Mouse (Mus musculus) CD4-positive, CD25-positive, alpha-beta regulatory T cell, adult 4 months (primary cell): ENCODE results near the gene Jak2. TPM values are rescaled to one million over a fixed set of nuclear protein-coding genes. Genes with fewer than 3 reads are reported as not detected.

Source experiments
- ATAC-seq: one replicate; pipeline ENCODE4 v1.8.0; 2017
- polyA plus RNA-seq, 2 experiments: library from polyadenylated mRNA; unstranded; fragments of 100-300 nt; shearing (Covaris generic); gene quantifications; one replicate each; pipeline ENCODE4 v1.2.1; 2017

The Jak2 gene
- polyA plus RNA-seq, 2 experiments from 2014 or later = 14.9 to 19.1 TPM

- no peak for ATAC-seq
These were observed 60.2 kb downstream of the Jak2 start for GRCm38 (mm10) chr19:29311791-29312190.

DNA sequence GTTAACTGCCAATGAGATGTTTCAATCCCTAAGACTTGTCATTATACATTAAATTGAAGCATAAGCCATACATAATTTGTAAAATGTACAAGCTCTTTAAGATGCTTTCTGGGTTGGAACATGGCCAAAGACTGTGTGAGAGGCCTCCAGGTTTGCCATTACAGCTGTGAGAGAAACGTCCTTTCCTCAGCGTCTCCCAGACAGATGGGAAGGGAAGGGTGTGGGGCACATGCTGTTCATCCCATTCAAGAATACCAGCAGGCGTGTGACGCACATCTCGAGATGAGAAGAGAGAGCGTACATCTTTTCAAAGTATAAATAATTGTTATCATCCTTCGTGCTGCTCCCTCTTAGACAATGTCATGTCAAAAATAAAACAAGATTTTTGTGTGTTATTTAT, 61.0 kb downstream of the Jak2 start:
- ATAC-seq = no peak

GRCm38 (mm10) chr19:29323416-29324049, 71.9 kb downstream of the Jak2 start:
- peak; percentile 82 for ATAC-seq

DNA sequence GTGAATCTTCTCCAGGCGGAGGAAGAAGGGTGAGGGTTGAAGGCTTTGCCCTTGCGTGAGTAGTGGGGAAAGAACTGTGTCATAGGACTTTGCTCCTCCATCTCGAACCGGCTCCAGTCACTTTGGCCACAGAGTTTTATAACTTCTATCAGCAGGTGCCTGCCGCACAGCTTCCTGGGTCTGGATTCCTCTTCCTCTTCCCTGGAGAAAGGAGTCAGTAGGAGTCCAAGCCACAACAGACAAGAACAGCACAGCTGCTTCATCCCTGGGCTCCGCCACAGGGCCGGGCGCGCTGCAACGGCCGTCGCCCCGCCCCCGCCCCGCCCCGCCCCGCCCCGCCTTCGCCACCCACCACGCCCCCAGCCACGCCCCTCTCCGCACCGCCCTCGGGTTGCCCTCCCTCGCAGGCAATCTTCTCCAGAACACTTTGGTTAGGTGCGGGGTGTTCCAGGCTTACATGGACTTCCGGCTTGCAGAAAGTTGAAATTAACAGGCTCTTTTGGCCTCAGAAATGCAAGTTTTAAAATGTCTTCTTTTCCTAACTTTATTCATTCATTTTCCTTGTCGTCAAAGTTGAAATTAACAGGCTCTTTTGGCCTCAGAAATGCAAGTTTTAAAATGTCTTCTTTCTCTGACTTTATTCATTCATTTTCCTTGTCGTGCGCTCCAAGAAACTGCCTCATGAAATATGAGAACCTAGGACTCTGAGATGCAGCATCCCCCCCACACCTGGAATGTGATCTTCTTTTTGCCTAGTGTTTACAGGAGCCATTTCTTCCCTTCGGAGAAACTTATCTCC, 73.6 kb downstream of the Jak2 start, which contains the start of gene Insl6:
Gene Insl6 (minus strand): TSS at position 304 of the 799 bp plus-strand sequence.
- peak; percentile 71 for ATAC-seq

- ATAC-seq = no peak
These were observed 74.2 kb downstream of the Jak2 start for GRCm38 (mm10) chr19:29325852-29326180.

DNA sequence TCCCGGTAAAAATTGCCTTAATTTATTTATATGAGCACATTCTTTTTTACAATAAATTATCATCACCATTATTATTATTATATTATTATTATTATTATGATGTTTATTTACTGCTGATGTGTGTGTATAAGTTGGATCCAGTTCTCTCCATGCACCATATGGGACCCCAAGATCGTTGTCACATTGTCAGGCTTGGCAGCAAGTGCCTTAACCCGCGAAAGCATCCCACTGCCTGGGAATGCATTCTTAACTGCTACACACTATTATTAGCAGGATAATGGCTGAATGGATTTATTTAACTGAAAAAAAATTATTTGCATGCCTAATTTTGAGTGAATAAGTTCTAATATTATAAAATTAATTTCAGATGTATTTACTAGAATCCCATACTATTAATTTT, 74.8 kb downstream of the Jak2 start:
- ATAC-seq = no peak

- ATAC-seq = no peak
These were observed 75.4 kb downstream of the Jak2 start for GRCm38 (mm10) chr19:29326822-29327552.

DNA sequence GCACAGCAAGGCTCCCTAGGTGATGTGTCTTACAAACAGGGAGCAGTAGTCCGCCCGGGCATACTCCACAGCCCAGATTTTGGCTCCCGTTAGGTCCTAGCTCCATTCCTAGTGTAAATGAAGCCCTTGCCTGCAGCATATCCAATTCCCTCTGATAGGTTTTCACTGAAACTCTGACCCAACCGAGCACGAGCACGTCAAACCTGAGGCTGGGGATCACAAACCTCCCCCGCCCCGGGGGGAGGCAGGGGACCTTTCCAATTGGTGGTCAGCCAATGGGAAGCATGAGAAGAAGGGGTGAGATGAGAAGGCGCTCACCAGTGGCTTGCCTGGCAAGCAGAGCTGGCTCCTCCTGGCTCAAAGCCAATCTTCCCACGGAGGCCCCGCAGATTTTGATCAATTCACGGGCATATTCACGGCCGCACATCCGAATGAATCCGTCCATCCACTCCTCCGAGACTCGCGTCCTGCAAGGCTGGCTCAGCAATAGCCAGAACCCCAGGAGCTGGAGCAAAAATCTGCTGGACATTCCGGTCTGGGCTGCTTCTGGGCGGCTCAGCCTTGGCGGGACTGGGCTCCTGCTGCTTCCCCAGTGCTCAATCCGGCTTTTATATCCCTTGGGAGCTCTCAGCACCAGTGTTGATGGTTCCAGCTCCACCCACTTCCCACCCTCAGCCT, 82.6 kb downstream of the Jak2 start, which contains the start of gene Rln1:
Gene Rln1 (minus strand): TSS at position 603 of the 678 bp plus-strand sequence.
- no peak for ATAC-seq

DNA sequence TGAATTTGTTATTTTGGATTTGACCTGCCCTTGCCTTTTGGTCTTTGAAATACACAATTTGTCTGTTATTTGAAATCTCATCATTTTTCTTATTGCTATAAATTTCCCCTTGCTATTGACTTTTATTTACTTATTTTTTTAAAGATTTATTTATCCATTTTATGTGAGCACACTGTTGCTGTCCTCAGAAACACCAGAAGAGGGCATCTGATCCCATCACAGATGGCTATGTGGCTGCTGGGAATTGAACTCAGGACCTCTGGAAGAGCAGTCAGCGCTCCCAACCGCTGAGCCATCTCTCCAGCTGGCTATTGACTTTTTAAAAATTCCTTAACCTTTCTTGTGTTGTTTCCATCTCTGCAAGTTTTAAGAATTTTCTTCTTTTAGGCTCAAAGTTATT, 85.0 kb downstream of the Jak2 start:
- no peak for ATAC-seq

- no peak for ATAC-seq
These were observed 89.4 kb downstream of the Jak2 start for GRCm38 (mm10) chr19:29341029-29341428.

GRCm38 (mm10) chr19:29342281-29342680, 90.7 kb downstream of the Jak2 start:
- ATAC-seq = no peak

- ATAC-seq = no peak
These were observed 93.2 kb downstream of the Jak2 start for GRCm38 (mm10) chr19:29344868-29345267.

GRCm38 (mm10) chr19:29345636-29346035, 94.0 kb downstream of the Jak2 start:
- no peak for ATAC-seq

DNA sequence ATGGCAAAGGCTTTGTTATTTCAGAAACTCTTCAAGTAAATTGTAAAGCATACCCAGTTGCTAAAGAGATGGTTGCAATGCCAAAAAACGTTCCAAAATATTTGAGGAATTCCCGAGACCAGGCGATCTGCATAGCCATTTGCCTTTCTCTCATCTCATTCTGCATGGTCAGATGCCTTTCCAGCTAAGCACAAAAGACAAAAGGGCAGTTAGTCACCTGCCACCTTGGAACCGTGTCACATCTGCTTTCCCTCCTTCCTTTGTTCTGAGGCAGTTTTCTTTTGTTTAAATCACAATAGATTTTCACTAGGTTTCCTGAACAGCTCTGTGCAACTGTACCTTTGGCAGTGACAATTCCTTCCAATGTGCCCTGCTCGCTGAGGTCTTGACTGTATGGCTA, 99.4 kb downstream of the Jak2 start:
- no peak for ATAC-seq

DNA sequence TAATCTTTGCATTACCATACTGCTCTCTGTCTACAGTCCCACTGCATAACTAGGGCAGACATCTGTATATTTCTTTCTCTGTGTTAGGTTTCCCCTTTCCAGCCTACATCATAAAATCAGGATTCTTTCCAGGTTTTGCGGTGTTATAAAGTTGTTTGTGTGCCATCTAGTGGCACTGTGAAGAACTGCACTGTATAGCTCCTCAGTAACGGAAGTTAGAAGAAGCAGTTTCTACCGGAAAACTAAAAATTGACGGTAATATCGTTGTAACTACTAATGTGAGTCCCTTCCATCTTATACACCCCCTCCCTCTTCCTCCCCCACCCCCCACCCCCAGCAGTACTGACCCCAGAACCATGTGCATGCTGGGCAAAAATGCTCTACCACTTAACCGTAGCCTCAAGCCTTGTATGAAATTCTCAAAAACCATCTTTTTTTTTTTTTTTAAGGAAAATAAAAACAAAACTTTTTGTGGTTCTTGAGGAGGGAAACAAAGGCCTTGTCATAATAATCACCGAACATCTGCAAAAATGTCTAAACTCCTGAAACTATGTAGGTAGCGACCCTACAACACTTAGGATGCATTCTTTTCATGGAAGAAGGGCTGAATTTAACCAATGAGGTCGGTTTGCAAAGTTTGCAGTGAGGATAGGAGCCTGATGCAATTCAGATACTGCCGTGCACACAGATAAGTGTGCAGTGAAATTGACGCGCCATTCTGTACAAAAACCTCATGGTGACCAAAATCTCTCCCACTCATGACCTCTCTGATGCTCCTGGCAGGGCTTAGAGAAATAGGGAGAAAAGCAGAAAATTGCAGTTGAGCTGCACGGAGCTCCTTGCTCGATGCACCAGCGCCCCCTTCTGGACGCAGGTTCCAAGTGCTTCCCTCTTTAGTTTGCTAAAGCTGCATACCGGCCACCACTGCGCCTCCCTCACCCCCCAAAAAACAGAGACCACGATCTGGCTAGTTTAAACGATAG, 103.6 kb downstream of the Jak2 start:
- ATAC-seq = peak; percentile 90

- ATAC-seq = no peak
These were observed 104.7 kb downstream of the Jak2 start for GRCm38 (mm10) chr19:29356281-29356680.

- no peak for ATAC-seq
These were observed 108.6 kb downstream of the Jak2 start for GRCm38 (mm10) chr19:29360251-29360650.

GRCm38 (mm10) chr19:29361468-29362130, 110.0 kb downstream of the Jak2 start:
- peak; percentile 96 for ATAC-seq

- ATAC-seq = no peak
These were observed 110.7 kb downstream of the Jak2 start for GRCm38 (mm10) chr19:29362173-29362930.
